Mouse (Mus musculus) liver, embryonic 15.5 days (tissue): ENCODE data around the gene Fads6. TPM values are rescaled to one million over a fixed set of nuclear protein-coding genes. Genes with fewer than 3 reads are reported as not detected.

Experiments
- ATAC-seq: fragments of 200-750 bp; cut with Nextera tagmentation; 2 replicates; pipeline ENCODE4 v1.8.0; 2017; ENCODE audit warnings: moderate number of reproducible peaks, mild to moderate bottlenecking, moderate library complexity; ENCODE audit not compliant: insufficient read depth
- H3K27ac ChIP-seq: fragments of 300-500 bp; sonication (generic); replicated peaks from 2 replicates; pipeline ENCODE4 v1.5.1; 2015; ENCODE audit warnings: mild to moderate bottlenecking, inconsistent platforms
- H3K27me3 ChIP-seq: fragments of 300-500 bp; sonication (generic); 2 replicates; pipeline ENCODE4 v1.6.1; 2015; ENCODE audit warnings: mild to moderate bottlenecking, inconsistent platforms
- H3K36me3 ChIP-seq: fragments of 300-500 bp; sonication (generic); replicated peaks from 2 replicates; pipeline ENCODE4 v1.6.1; 2015; ENCODE audit warnings: moderate library complexity, mild to moderate bottlenecking, inconsistent platforms
- H3K4me1 ChIP-seq: fragments of 300-500 bp; sonication (generic); replicated peaks from 2 replicates; pipeline ENCODE4 v1.6.1; 2015; ENCODE audit warnings: inconsistent platforms
- H3K4me2 ChIP-seq: fragments of 300-500 bp; sonication (generic); 2 replicates; pipeline ENCODE4 v1.6.1; 2015; ENCODE audit warnings: moderate library complexity, mild to moderate bottlenecking, inconsistent platforms
- H3K4me3 ChIP-seq: fragments of 300-500 bp; sonication (generic); replicated peaks from 2 replicates; pipeline ENCODE4 v1.5.1; 2015; ENCODE audit warnings: mild to moderate bottlenecking, inconsistent platforms
- H3K9ac ChIP-seq: fragments of 300-500 bp; sonication (generic); 2 replicates; pipeline ENCODE4 v1.6.1; 2015; ENCODE audit warnings: moderate library complexity, mild to moderate bottlenecking, inconsistent platforms
- H3K9me3 ChIP-seq: fragments of 300-500 bp; sonication (generic); replicated peaks from 2 replicates; pipeline ENCODE4 v1.6.1; 2016; ENCODE audit warnings: inconsistent platforms
- WGBS: fragments of 180-500 bp; shearing (Covaris S2); methylation state at CpG from one replicate; pipeline ENCODE4 v1.1.7; 2015; ENCODE audit warnings: mixed read lengths; ENCODE audit not compliant: insufficient replicate concordance; 5-methylcytosine and 5-hydroxymethylcytosine counted together
- polyA plus RNA-seq: library from polyadenylated mRNA; unstranded; fragments of >200 nt; fragmentation: Nextera tagmentation; extraction: Ambion mirVana; gene quantifications from 2 replicates; pipeline ENCODE4 v1.2.1, GENCODE M21; 2015

The Fads6 gene
- polyA plus RNA-seq, 1 experiment from 2014 or later = 3.4 TPM

DNA sequence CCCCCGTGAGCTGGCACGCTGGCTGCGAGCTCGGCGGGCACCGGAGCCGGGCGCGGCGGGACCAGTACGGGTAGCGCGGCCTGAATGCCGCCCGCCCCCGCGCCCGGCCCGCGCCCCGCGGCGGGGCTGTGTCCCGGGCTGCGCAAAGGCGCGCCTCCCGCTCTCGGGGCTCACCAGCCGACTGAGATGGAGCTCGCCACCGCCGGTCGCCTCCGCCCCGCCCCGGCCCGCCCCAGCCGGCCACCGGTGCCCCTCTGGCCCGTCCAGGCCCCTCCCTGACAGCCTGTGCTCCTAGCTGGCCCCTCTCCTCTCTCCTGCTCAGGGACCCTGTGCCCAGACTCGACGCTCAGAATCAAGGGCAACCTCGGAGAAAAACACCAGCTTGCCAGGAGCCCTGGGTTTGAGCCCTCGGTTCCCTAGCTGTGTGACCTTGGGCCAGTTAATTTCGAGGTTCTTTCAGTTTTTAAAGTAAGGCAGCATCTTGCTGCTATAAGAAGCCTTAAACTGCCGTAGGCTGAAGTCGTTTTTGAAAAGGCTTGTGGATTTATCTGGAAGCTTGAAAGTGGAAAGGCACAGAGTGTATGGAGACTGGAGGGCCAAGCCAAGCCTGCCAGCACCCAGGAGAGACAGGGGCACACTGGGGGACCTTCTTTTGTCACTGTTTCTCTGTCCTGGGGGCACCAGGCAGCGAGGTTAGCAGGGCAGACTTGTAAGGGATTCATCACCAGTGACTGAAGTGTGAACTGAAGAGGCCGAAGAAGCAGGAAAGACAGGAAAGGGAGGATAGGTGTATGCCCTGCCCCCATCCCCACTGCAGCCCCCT, 30.2 kb downstream of the Fads6 start, which contains the start of gene Grin2c:
TSS of gene Grin2c (minus strand) at position 183 of the 823 bp plus-strand sequence.
- ATAC-seq = no peak
- no peak within 1 kb of the TSS for H3K9ac ChIP-seq
- H3K36me3 ChIP-seq = peaks cover 5% of the 10 kb centered on the region; the same call in 1 of the 2 replicates
- H3K27me3 ChIP-seq = peaks cover 70% of the 10 kb centered on the region
- no peaks in the 10 kb centered on the region for H3K9me3 ChIP-seq
- peak within 1 kb of the TSS; percentile 47 for H3K4me2 ChIP-seq
- H3K4me3 ChIP-seq = peak within 1 kb of the TSS; percentile 21
- peaks cover 15% of the 10 kb centered on the region for H3K4me1 ChIP-seq
- WGBS = 6% methylated on average over 48 of the region's 50 CpGs
- H3K27ac ChIP-seq = no peak within 1 kb of the TSS

GRCm38 (mm10) chr11:115266400-115266778, 31.1 kb downstream of the Fads6 start:
- peaks cover 15% of the 10 kb centered on the region for H3K4me1 ChIP-seq
- peak overlapping the region; percentile 21; the same call in 1 of the 2 replicates for H3K4me3 ChIP-seq
- WGBS = 3% methylated on average over 22 of the region's 22 CpGs
- H3K9me3 ChIP-seq = no peaks in the 10 kb centered on the region
- ATAC-seq = no peak; the same call in 1 of the 2 replicates
- H3K36me3 ChIP-seq = peaks cover 5% of the 10 kb centered on the region; the same call in 1 of the 2 replicates
- H3K27ac ChIP-seq = no peak overlapping the region
- no peak overlapping the region for H3K9ac ChIP-seq
- peak overlapping the region; percentile 47 for H3K4me2 ChIP-seq
- H3K27me3 ChIP-seq = peaks cover 79% of the 10 kb centered on the region

- WGBS = 5% methylated on average over 20 of the region's 20 CpGs
- H3K9ac ChIP-seq = no peak overlapping the region
Observed at GRCm38 (mm10) chr11:115265771-115266399, 31.6 kb downstream of the Fads6 start.

DNA sequence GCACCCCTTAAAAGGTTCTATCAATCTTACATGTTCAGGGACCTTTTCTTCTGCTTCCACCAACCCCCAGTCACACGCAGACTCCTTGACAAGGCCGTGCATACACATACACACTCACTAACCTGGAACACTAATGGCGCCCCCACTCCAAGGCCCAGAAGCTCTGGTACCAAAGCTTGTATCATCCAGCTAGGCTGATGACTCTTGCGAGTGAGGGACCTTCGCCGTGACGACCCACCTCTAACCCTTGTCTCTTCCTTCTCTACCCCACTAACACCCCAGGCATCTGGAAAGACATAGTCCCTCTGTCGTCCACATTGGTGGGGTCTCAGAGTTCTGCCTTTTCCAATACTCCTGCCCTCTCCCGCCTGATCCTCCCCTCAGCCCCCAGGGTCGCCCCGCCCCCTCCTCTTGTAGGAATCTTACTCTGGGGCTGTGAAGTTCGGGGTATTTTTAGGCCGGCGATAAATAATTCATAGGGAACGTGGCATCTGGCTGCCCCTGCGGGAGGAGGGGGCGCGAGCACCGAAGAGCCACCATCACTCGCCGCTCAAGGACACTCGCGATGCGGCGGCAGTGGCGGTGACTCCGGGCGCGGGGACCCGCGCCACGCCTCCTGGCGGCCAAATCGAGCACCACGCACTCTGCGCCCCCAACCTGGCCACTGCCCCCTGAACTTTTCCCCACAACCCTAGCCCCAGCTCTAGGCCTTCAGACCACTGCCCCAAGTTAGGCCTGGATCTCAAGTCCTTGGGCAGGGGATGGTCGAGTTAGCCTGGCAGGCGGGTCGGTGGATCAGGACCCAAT, 32.4 kb downstream of the Fads6 start:
- H3K27me3 ChIP-seq = peaks cover 92% of the 10 kb centered on the region
- no peak overlapping the region; the same call in 1 of the 2 replicates for H3K4me2 ChIP-seq
- H3K27ac ChIP-seq = no peak overlapping the region
- ATAC-seq = no peak
- no peak overlapping the region for H3K9ac ChIP-seq
- WGBS = 9% methylated on average over 39 of the region's 39 CpGs
- H3K4me1 ChIP-seq = peaks cover 11% of the 10 kb centered on the region
- H3K36me3 ChIP-seq = peaks cover 5% of the 10 kb centered on the region; the same call in 1 of the 2 replicates
- no peaks in the 10 kb centered on the region for H3K9me3 ChIP-seq
- H3K4me3 ChIP-seq = no peak overlapping the region

More at GRCm38 (mm10) chr11:115265771-115266399, 31.6 kb downstream of the Fads6 start:
- Histone ChIP-seq H3K9me3 (no peaks in the 10 kb centered on the region), H3K4me2 (peak overlapping the region; percentile 47; the same call in 1 of the 2 replicates), H3K27me3 (peaks cover 84% of the 10 kb centered on the region), H3K36me3 (peaks cover 5% of the 10 kb centered on the region; the same call in 1 of the 2 replicates), H3K4me1 (peaks cover 15% of the 10 kb centered on the region), H3K4me3 (no peak overlapping the region), H3K27ac (no peak overlapping the region)
- no peak for ATAC-seq

GRCm38 (mm10) chr11:115264136-115264861, 33.2 kb downstream of the Fads6 start:
- Histone ChIP-seq H3K9ac (no peak overlapping the region), H3K4me1 (peaks cover 11% of the 10 kb centered on the region), H3K27ac (no peak overlapping the region), H3K27me3 (peaks cover 100% of the 10 kb centered on the region), H3K9me3 (no peaks in the 10 kb centered on the region), H3K4me2 (no peak overlapping the region), H3K36me3 (peaks cover 5% of the 10 kb centered on the region; the same call in 1 of the 2 replicates), H3K4me3 (no peak overlapping the region)
- no peak for ATAC-seq
- WGBS = 37% methylated on average over 7 of the region's 7 CpGs

DNA sequence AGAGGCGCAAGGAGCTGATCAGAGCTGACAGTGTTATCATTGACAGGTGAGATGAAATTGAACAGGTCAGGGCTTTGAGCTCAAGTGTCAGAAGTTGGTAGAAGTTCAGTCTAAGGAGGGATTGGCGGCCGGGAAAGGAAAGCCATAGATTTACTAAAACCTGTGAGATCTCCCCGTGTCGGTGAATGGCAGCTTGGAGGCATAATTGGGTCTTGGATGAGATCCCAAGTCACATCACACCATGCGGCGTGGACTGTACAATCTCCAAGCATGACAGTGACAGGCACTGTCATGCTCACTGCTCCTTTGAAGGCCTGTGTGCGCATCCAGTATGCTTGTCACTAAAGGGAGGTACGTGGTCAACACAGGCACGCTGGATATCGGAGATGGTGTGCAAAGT, 34.5 kb downstream of the Fads6 start:
- Histone ChIP-seq H3K4me2 (no peak overlapping the region), H3K9me3 (no peaks in the 10 kb centered on the region), H3K27ac (no peak overlapping the region), H3K36me3 (no peaks in the 10 kb centered on the region), H3K4me3 (no peak overlapping the region), H3K4me1 (peaks cover 14% of the 10 kb centered on the region), H3K9ac (no peak overlapping the region), H3K27me3 (peaks cover 100% of the 10 kb centered on the region)
- WGBS = 69% methylated on average over 11 of the region's 11 CpGs
- ATAC-seq = no peak

GRCm38 (mm10) chr11:115259134-115259533, 38.3 kb downstream of the Fads6 start:
- no peak overlapping the region for H3K4me3 ChIP-seq
- 0 out of 2 replicates have a peak, but pooled peaks cover 6% of the 10 kb centered on the region for H3K4me1 ChIP-seq
- no peak overlapping the region for H3K4me2 ChIP-seq
- no peaks in the 10 kb centered on the region for H3K9me3 ChIP-seq
- no peak for ATAC-seq
- 55% methylated on average over 4 of the region's 4 CpGs for WGBS
- no peaks in the 10 kb centered on the region for H3K36me3 ChIP-seq
- H3K27ac ChIP-seq = no peak overlapping the region
- peaks cover 95% of the 10 kb centered on the region for H3K27me3 ChIP-seq
- no peak overlapping the region for H3K9ac ChIP-seq

GRCm38 (mm10) chr11:115257775-115258510, 39.5 kb downstream of the Fads6 start:
- H3K36me3 ChIP-seq = no peaks in the 10 kb centered on the region
- WGBS = 16% methylated on average over 59 of the region's 59 CpGs
- H3K4me3 ChIP-seq = no peak overlapping the region
- H3K4me1 ChIP-seq = 0 out of 2 replicates have a peak, but pooled peaks cover 6% of the 10 kb centered on the region
- no peaks in the 10 kb centered on the region for H3K9me3 ChIP-seq
- no peak for ATAC-seq
- H3K27me3 ChIP-seq = peaks cover 95% of the 10 kb centered on the region
- no peak overlapping the region; the same call in 1 of the 2 replicates for H3K4me2 ChIP-seq
- no peak overlapping the region for H3K27ac ChIP-seq
- H3K9ac ChIP-seq = no peak overlapping the region

- no peak overlapping the region for H3K4me3 ChIP-seq
- H3K27me3 ChIP-seq = peaks cover 92% of the 10 kb centered on the region
- H3K36me3 ChIP-seq = no peaks in the 10 kb centered on the region
- H3K9ac ChIP-seq = no peak overlapping the region
- no peak overlapping the region for H3K4me2 ChIP-seq
- no peaks in the 10 kb centered on the region for H3K9me3 ChIP-seq
- H3K4me1 ChIP-seq = peaks cover 9% of the 10 kb centered on the region
- no peak overlapping the region for H3K27ac ChIP-seq
- no peak for ATAC-seq
- WGBS = 43% methylated on average over 3 of the region's 3 CpGs
Observed at GRCm38 (mm10) chr11:115251258-115251657, 46.2 kb downstream of the Fads6 start.
